In the genomic region with DNA sequence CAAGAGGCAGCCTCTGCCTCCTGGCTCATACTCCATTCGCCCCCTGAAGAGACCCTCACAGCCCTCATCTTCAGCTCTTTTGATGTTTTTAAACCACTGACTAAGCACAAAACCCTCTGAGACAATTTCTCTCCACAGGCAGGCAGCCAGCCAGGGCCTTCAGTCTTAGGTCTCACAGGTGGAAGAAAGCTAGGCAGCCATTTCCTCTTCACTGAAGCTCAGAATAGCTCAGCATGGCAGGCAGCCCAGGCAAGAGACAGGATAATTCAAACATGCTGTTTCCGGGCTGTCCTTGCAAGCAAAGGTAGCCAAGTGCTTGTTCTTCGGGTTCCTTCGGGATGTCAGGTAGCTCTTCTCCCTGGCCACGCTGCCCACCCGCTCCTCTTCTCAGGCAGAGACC, we compare ENCODE assay signal across 8 mouse cellular contexts. TPM values are rescaled to one million over a fixed set of nuclear protein-coding genes. Genes with fewer than 3 reads are reported as not detected.
DNase-seq lines count a peak whose midpoint lies in the region; ATAC-seq lines count a peak whose summit lies in the region.

No protein-coding gene starts in this region.

- peaks cover 49% of the 10 kb centered on the region for H3K4me1 ChIP-seq in brown adipose tissue, adult 24 weeks (ENCODE audit: control insufficient read depth, insufficient read depth, insufficient read length, low read length)

- peak overlapping the region; percentile 94 for H3K27ac ChIP-seq in brown adipose tissue, adult 24 weeks (replicated peaks; ENCODE audit: low read depth, low read length)

- no peak for DNase-seq in frontal cortex, postnatal 25 days (ENCODE audit: low spot score in 2 of 2)
- DNase-seq in heart, adult 9 months (ENCODE audit: low spot score in 2 of 2), result peak; percentile 68 to 69
- peak; percentile 81 to 84 for DNase-seq in kidney, postnatal 25 days
- DNase-seq in right cerebral cortex, adult 2 months (ENCODE audit: low spot score in 2 of 2), result peak; percentile 39 to 62
- DNase-seq in MN1 (ENCODE audit: low spot score), result no peak
- DNase-seq in ovary, adult 18-20 months (ENCODE audit: low spot score), result no peak

- ATAC-seq in frontal cortex, adult (ENCODE audit: low TSS enrichment), result peak; percentile 80

- H3K4me3 ChIP-seq in brown adipose tissue, adult 24 weeks (ENCODE audit: insufficient read depth, low read depth, low read length), result peak overlapping the region; percentile 30

RNA-seq across cellular contexts. Expression of a gene that starts 50.0 kb away (rescaled TPM):
- 7.1 and 10.8 TPM in 2 replicates for polyA plus RNA-seq in brown adipose tissue, adult 24 weeks (2012; ENCODE audit: insufficient read depth, insufficient read length, missing spikeins)

RNA-seq across cellular contexts. Expression of a gene that starts 52.9 kb away (rescaled TPM):
- 14.4 and 17.0 TPM in 2 replicates for polyA plus RNA-seq in brown adipose tissue, adult 24 weeks (2012; ENCODE audit: insufficient read depth, insufficient read length, missing spikeins)

Comparison
In these comparisons a context has a peak if more than half of its experiments do, and no peak if none do; other contexts are left out.
1. DNase-seq: peak in heart, adult 9 months (2 of 2), kidney, postnatal 25 days (2 of 2) and right cerebral cortex, adult 2 months (2 of 2); none in frontal cortex, postnatal 25 days (0 of 2), MN1 (single experiment) and ovary, adult 18-20 months (single experiment).